Mouse (Mus musculus): Measurements from ENCODE around the gene Brinp2.
A peak's percentile ranks its signal among the peaks of the same experiment; 100 is the strongest.

Brinp2 gene

DNA sequence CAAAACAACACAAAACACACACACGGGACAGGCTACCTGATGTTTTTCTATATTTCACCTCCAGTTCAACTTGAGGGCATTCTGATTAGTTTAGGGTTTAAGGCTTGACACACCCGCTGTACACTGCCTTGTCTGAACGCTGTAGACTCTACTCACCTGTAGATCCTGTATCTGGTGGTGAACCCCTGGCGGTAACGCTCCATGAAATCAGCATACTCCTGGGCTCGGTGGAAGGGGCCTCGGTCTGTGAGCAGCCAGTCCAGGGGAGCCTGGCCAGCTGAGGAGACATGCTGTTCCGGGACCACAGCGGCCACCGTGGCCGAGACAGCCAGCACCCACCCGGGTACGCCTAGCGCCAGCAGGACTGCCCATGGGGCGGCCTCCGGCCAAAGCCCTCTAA is 60.9 kb downstream of the Brinp2 start:
- DNase-seq (ENCODE audit: low spot score in 2 of 2), result no peak

GRCm38 (mm10) chr1:158285198-158285597 is 70.9 kb downstream of the Brinp2 start:
- DNase-seq (ENCODE audit: low spot score in 2 of 2), result no peak

GRCm38 (mm10) chr1:158283869-158284268 is 72.3 kb downstream of the Brinp2 start:
- no peak for DNase-seq (ENCODE audit: low spot score in 2 of 2)

DNA sequence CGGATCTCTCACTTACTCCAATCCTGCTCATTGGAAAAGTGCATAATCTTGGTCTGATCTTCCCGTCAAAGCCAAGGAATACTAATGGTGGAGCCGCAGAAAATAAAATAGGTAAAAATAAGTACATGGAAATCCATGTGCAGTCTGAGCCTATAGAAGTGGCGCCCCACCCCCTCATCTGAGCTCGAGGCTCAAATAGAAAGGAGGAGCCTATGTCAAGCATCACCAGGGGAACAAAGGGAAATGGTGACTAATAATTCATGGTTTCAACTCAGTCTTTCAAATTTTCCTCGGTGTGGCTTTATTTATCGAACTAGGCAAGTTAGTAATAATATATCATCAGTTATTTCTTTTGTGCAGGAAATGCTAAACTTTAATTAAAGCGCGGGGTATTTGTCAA is 84.1 kb downstream of the Brinp2 start:
- DNase-seq (ENCODE audit: low spot score in 2 of 2), result no peak

DNA sequence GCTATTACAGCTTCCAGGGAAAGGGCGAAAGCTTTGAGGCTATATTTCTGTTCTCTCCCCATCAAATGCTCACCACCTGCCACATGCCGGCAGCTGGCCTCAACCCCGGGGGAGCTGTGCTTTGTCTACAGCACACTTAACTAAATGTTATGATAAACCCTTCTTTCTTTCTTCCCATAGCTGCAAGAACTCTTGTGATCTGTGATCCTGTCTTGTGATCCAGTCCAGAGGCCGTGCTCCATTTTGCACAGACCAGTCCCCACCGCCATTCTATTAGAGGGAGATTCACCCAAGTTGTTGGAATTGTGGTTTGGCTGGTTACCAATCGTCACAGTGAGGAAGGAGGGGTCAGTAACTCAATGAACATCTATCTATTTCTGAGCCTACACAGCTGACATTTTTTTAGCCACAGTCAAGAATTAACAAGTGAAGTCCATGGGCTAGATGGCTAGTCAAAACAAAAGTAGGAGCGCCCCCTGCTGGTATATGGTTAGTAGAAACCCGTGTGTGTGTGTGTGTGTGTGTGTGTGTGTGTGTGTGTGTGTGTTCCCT is 89.0 kb downstream of the Brinp2 start:
- DNase-seq (ENCODE audit: low spot score in 2 of 2), result peak in 1 of 2 experiments; percentile 21

GRCm38 (mm10) chr1:158266293-158267019 is 89.7 kb downstream of the Brinp2 start:
- no peak for DNase-seq (ENCODE audit: low spot score in 2 of 2)

GRCm38 (mm10) chr1:158259516-158260235 is 96.5 kb downstream of the Brinp2 start:
- DNase-seq (ENCODE audit: low spot score in 2 of 2), result no peak

- no peak for DNase-seq (ENCODE audit: low spot score in 2 of 2)
Measured at GRCm38 (mm10) chr1:158258685-158259292, 97.3 kb downstream of the Brinp2 start.

DNA sequence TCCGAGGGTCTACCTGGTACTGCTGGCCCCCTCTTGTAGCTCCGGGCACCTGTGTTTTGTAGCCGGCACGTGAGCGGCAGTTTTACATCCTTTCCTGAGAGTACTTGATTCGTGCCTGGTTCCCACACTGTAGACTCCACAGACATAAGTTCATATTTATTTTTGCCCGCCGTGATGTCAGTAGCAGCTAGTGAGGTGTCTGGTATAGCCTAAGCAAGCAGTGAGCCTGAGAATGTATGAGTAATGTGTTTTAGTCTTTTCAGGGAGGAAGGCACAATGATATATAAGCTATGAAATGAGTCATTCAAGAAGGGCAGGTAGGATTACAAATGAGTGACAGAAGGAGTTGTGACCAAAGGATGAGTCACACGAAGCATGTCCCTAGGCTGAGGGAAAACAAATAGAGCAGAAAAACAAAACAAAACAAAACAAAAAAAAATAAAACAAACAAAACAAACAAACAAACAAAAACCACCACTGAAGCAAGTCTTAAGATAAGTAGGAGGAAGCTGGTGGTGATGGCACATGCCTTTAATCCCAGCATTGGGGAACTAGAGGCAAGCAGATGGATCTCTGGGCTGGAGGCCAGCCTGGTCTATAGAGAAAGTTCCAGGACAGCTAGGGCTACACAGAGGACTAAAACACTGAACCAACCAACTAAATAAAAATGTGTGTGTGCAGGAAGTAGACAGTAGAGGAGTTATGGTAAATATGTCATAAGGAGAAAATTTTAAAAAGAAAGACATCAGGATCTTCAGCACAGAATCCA is 100.0 kb downstream of the Brinp2 start:
- no peak for DNase-seq (ENCODE audit: low spot score in 2 of 2)

- no peak for DNase-seq (ENCODE audit: low spot score in 2 of 2)
Measured at GRCm38 (mm10) chr1:158252682-158253222, 103.4 kb downstream of the Brinp2 start.

DNA sequence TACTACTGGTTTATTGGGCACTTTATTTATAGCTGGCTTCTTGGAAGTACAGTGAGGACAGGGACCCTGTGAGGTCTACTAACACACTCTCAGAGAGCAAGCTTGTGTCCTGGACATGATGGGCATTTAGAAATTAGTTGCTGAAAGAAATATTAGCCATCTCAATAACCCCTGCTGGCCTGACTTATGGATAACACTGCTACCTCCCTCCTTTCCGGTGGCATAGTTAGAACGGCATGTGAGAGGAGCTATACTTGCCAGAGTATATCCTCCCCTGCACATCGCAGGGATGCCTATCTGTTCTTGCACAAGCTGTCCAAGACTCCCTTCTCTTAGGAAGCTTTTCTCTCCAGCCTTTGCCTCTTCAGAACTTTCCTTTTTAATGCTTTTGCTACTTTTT is 107.9 kb downstream of the Brinp2 start:
- DNase-seq (ENCODE audit: low spot score in 2 of 2), result no peak

- no peak for DNase-seq (ENCODE audit: low spot score in 2 of 2)
Measured at GRCm38 (mm10) chr1:158246476-158247153, 109.5 kb downstream of the Brinp2 start.

DNA sequence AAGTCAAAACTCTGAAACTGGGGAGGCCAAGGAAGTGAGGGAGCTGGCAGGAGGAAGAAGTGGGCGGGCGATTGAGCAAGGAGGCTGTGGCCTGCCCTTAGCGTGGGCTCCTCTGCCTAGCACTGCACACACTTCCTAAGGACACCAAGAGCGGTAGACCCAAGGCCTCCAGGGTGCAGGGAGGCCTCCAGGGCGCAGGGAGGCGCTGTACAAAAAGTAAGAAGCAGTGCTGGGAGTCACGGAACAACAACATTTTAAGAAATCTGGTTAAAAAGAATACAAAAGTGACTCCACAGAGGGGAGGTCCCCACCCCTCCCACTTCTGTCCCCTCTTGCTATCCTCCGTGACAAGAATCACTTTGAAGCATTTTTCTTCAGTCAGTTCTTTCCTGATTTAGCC is 110.6 kb downstream of the Brinp2 start:
- DNase-seq (ENCODE audit: low spot score in 2 of 2), result no peak

GRCm38 (mm10) chr1:158244016-158244415 is 112.1 kb downstream of the Brinp2 start:
- no peak for DNase-seq (ENCODE audit: low spot score in 2 of 2)

DNA sequence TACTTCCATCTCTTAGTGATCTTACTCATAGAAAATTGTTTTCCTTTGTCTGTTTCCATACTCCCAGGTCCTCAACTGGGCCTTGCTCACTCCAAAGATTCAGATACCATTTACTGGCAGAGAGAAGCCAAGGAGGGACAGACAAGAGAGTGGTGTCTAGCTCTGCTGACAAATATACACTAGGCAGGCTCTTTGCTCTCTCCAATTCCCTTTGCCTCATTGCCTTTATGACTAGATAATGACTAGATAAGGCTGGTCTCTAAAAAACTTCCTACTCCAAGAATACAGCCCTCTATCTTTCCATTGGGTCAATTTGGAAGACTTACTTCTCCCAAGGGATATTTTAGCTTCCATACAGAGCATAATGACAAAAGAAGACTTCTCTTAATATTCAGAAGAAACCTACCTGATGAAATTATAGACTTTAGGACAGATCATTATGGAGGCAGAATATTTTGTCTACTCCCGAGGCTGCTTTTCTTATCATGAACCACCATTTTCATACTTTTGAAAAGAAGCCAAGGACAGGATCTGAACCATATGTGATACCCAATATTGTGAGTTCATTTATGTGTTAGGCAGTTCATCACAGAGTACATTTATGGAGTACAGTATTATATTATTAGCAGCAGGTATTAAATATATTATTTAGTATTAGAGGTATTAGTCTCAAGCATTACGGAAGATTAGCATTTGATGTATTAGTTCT is 114.1 kb downstream of the Brinp2 start:
- no peak for DNase-seq (ENCODE audit: low spot score in 2 of 2)

DNA sequence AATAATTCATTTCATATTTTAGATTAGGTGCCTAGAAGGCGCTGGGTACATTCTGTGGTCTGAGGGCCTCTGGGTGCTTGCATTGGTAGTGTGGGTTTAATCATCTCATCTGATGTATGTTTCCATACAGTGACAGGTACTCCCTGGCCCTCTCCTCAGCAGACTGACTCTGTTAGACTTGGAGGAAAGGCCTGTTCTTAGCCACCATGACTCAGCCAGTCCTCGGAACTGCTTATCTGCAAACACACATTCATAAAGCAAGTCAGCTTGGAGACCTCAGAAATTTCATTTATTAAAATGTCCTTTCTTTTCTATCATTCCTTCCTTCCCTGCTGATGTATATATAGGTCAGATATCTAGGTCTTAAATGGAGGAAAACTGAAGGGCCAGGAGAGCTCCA is 116.3 kb downstream of the Brinp2 start:
- no peak for DNase-seq (ENCODE audit: low spot score in 2 of 2)

DNA sequence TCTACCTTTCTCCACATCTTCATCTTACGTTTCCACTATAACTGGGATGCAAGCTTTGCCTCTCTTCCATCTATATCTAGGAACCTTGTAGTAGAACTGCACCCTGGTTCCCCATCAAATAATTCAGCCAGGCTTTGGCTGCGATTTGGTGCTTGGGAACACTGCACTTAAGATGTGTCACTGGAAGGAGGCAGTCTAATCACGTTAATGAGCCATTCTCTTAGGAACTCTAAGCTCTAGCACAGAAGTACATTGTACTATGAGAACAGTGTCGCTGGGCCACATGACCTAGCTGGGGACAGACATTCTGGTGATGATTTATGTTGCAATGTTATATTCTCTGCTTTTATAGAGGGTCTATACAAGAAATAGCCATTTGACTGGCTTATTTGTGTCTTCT is 117.4 kb downstream of the Brinp2 start:
- no peak for DNase-seq (ENCODE audit: low spot score in 2 of 2)

DNA sequence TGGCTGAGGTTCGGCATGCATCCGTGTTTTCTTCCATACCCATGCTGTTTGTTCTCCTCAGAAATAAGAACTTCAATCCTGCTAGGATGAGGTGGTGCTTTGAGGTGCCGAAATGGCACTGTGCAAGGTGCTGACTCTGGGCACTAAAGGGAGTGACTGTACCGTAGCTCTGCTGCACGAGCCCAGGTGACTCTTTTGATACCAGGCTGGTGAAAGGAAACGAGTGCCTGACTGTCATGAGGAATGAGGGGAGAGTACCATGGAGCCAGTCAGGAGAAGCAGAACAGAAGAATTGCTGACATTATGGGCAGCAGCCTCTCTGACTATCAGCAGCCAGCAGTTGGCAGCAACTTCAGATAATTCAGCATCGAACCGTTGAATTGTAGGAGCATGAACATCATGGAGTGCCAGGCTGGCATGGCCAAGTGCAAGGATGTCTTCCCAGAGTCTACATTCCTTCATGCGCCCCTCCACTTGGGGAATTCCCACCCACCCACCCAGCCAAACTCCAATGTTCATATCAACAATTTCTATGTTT is 127.4 kb downstream of the Brinp2 start:
- DNase-seq (ENCODE audit: low spot score in 2 of 2), result no peak

- no peak for DNase-seq (ENCODE audit: low spot score in 2 of 2)
Measured at GRCm38 (mm10) chr1:158227239-158227638, 128.9 kb downstream of the Brinp2 start.

DNA sequence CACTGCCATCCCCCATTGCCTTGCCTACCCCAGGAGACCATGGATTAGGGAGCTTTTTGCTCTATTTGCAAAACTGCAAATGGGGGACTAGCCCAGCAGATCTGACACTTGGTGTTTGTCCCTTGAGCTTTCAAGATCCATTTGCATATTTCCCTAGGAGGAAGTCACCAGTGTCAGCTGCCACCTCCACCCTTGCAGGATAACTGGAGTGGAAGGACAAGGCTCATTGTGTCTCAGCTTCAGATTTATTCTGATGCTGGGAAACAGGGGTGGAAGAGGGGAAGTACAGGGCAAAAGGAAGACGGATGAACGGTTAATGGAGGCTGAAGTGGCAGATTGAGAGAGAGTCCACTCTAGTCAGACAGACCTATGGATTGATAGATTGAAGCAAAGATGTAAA is 129.4 kb downstream of the Brinp2 start:
- no peak for DNase-seq (ENCODE audit: low spot score in 2 of 2)

Data from frontal cortex, postnatal 14 days (tissue).